ENCODE assay signal across 11 mouse cellular contexts in genomic region chr5:115522531-115522930, GRCm38 (mm10). TPM values are rescaled to one million over a fixed set of nuclear protein-coding genes. Genes with fewer than 3 reads are reported as not detected.
DNase-seq lines count a peak whose midpoint lies in the region; ATAC-seq and TF ChIP-seq lines count a peak whose summit lies in the region.
"Had no signal": no experiment of that assay in that cellular context is flagged by ENCODE, and none has a peak within 500 bp of the region (broad histone marks: within the 10 kb centered on the region; RNA-seq: fewer than 3 reads in every experiment).

No protein-coding gene starts in this region.

- no peak overlapping the region for H3K9ac ChIP-seq in hindbrain, embryonic 15.5 days
- H3K9ac ChIP-seq in hindbrain, embryonic 16.5 days (ENCODE audit: low read depth, low read length): no peak overlapping the region
- no peak overlapping the region for H3K9ac ChIP-seq in limb, embryonic 14.5 days (ENCODE audit: low read depth, low read length, severe bottlenecking)

- TF ChIP-seq POLR2A in limb, embryonic 14.5 days (IDR thresholded peaks at IDR 0.05; ENCODE audit: borderline replicate concordance, extremely low read depth, insufficient read depth, insufficient read length): no peak

- WGBS in hindbrain, embryonic 15.5 days: 91% methylated on average over 4 of the region's 4 CpGs
- 80% methylated on average over 4 of the region's 4 CpGs for WGBS in hindbrain, embryonic 16.5 days
- WGBS in limb, embryonic 14.5 days: 76% methylated on average over 4 of the region's 4 CpGs

- no peaks in the 10 kb centered on the region for H3K9me3 ChIP-seq in hindbrain, embryonic 15.5 days
- H3K9me3 ChIP-seq in hindbrain, embryonic 16.5 days (ENCODE audit: control insufficient read depth, low read length): no peaks in the 10 kb centered on the region
- H3K9me3 ChIP-seq in limb, embryonic 14.5 days (ENCODE audit: control insufficient read depth, low read length): no peaks in the 10 kb centered on the region

- H3K4me3 ChIP-seq in hindbrain, embryonic 15.5 days: no peak overlapping the region
- H3K4me3 ChIP-seq in hindbrain, embryonic 16.5 days (ENCODE audit: low read length): no peak overlapping the region
- no peak overlapping the region for H3K4me3 ChIP-seq in limb, embryonic 14.5 days (replicated peaks; ENCODE audit: low read length)

- no peaks in the 10 kb centered on the region for H3K27me3 ChIP-seq in hindbrain, embryonic 15.5 days
- H3K27me3 ChIP-seq in hindbrain, embryonic 16.5 days (replicated peaks; ENCODE audit: control insufficient read depth, insufficient read depth, low read length): no peaks in the 10 kb centered on the region
- H3K27me3 ChIP-seq in limb, embryonic 14.5 days (ENCODE audit: control insufficient read depth, insufficient read depth, low read length): no peaks in the 10 kb centered on the region

- no peak for ATAC-seq in hindbrain, embryonic 15.5 days (ENCODE audit: low FRiP score, low read depth)
- ATAC-seq in hindbrain, embryonic 16.5 days: no peak
- no peak for ATAC-seq in limb, embryonic 14.5 days (ENCODE audit: low FRiP score, low read depth)

- peak; percentile 13 for DNase-seq in thymus, postnatal 14 days
- no peak for DNase-seq in thymus, adult 18-20 months
- no peak for DNase-seq in limb, embryonic 14.5 days (ENCODE audit: low spot score)
- DNase-seq in spleen, postnatal 10 days (ENCODE audit: low spot score in 2 of 2): no peak
- no peak for DNase-seq in adipocyte (ENCODE audit: low spot score)
- DNase-seq in urinary bladder, postnatal 25 days (ENCODE audit: low spot score): no peak
- DNase-seq: cerebellum, postnatal 14 days; kidney, postnatal 14 days had no signal

- H3K4me2 ChIP-seq in hindbrain, embryonic 15.5 days: no peak overlapping the region
- no peak overlapping the region for H3K4me2 ChIP-seq in hindbrain, embryonic 16.5 days (ENCODE audit: low read length)
- no peak overlapping the region for H3K4me2 ChIP-seq in limb, embryonic 14.5 days (replicated peaks; ENCODE audit: low read depth, low read length, severe bottlenecking)

- H3K27ac ChIP-seq in hindbrain, embryonic 15.5 days (replicated peaks): peak overlapping the region; percentile 51
- no peak overlapping the region for H3K27ac ChIP-seq in hindbrain, embryonic 16.5 days (ENCODE audit: low read depth, low read length)
- H3K27ac ChIP-seq in limb, embryonic 14.5 days (replicated peaks; ENCODE audit: low read depth, low read length): peak overlapping the region; percentile 63; the same call in 1 of the 2 replicates

- H3K36me3 ChIP-seq in hindbrain, embryonic 15.5 days: no peaks in the 10 kb centered on the region
- no peaks in the 10 kb centered on the region for H3K36me3 ChIP-seq in hindbrain, embryonic 16.5 days (ENCODE audit: control insufficient read depth, insufficient read depth, low read length)
- H3K36me3 ChIP-seq in limb, embryonic 14.5 days (ENCODE audit: control insufficient read depth, insufficient read depth, low read length): peaks cover 3% of the 10 kb centered on the region; the same call in 1 of the 2 replicates

- peaks cover 10% of the 10 kb centered on the region for H3K4me1 ChIP-seq in hindbrain, embryonic 15.5 days (replicated peaks)
- H3K4me1 ChIP-seq in hindbrain, embryonic 16.5 days (ENCODE audit: control insufficient read depth, insufficient read depth, low read depth, low read length): peaks cover 7% of the 10 kb centered on the region
- peaks cover 49% of the 10 kb centered on the region for H3K4me1 ChIP-seq in limb, embryonic 14.5 days (ENCODE audit: control insufficient read depth, insufficient read depth, low read length)

RNA-seq across cellular contexts. Expression of gene Pxn, which starts 16.1 kb away (rescaled TPM):
- polyA plus RNA-seq in hindbrain, embryonic 15.5 days (2015; fragmentation: Nextera tagmentation; extraction: Ambion mirVana): 22.0 and 24.3 TPM in 2 replicates
- 19.1 and 23.9 TPM in 2 replicates for polyA plus RNA-seq in hindbrain, embryonic 16.5 days (2015; fragmentation: Nextera tagmentation; extraction: Ambion mirVana)
- polyA plus RNA-seq in limb, embryonic 14.5 days (2012; rRNA removed): 119 and 145 TPM in 2 replicates
- polyA plus RNA-seq in limb, embryonic 14.5 days (2014; fragmentation: Nextera tagmentation; extraction: Ambion mirVana): 25.0 and 26.3 TPM in 2 replicates

RNA-seq across cellular contexts. Expression of gene Rplp0, which starts 36.7 kb away (rescaled TPM):
- 801 and 847 TPM in 2 replicates for polyA plus RNA-seq in hindbrain, embryonic 15.5 days (2015; fragmentation: Nextera tagmentation; extraction: Ambion mirVana)
- polyA plus RNA-seq in hindbrain, embryonic 16.5 days (2015; fragmentation: Nextera tagmentation; extraction: Ambion mirVana): 814 and 834 TPM in 2 replicates
- polyA plus RNA-seq in limb, embryonic 14.5 days (2012; rRNA removed): 3,411 and 4,152 TPM in 2 replicates
- 2,030 and 2,068 TPM in 2 replicates for polyA plus RNA-seq in limb, embryonic 14.5 days (2014; fragmentation: Nextera tagmentation; extraction: Ambion mirVana)

RNA-seq across cellular contexts. Expression of gene Sirt4, which starts 38.0 kb away (rescaled TPM):
- 27.3 and 32.2 TPM in 2 replicates for polyA plus RNA-seq in hindbrain, embryonic 15.5 days (2015; fragmentation: Nextera tagmentation; extraction: Ambion mirVana)
- 24.8 and 26.8 TPM in 2 replicates for polyA plus RNA-seq in hindbrain, embryonic 16.5 days (2015; fragmentation: Nextera tagmentation; extraction: Ambion mirVana)
- 69.2 and 82.4 TPM in 2 replicates for polyA plus RNA-seq in limb, embryonic 14.5 days (2012; rRNA removed)
- 20.4 and 24.1 TPM in 2 replicates for polyA plus RNA-seq in limb, embryonic 14.5 days (2014; fragmentation: Nextera tagmentation; extraction: Ambion mirVana)

RNA-seq across cellular contexts. Expression of gene Gcn1l1, which starts 42.5 kb away (rescaled TPM):
- 40.6 and 44.4 TPM in 2 replicates for polyA plus RNA-seq in hindbrain, embryonic 15.5 days (2015; fragmentation: Nextera tagmentation; extraction: Ambion mirVana)
- polyA plus RNA-seq in hindbrain, embryonic 16.5 days (2015; fragmentation: Nextera tagmentation; extraction: Ambion mirVana): 32.2 and 39.3 TPM in 2 replicates
- polyA plus RNA-seq in limb, embryonic 14.5 days (2012; rRNA removed): 47.0 and 59.2 TPM in 2 replicates
- 42.8 and 49.7 TPM in 2 replicates for polyA plus RNA-seq in limb, embryonic 14.5 days (2014; fragmentation: Nextera tagmentation; extraction: Ambion mirVana)

RNA-seq across cellular contexts. Expression of gene Pla2g1b, which starts 56.5 kb away (rescaled TPM):
- 0.54 TPM in 1 of 2 replicates, not detected in the other for polyA plus RNA-seq in hindbrain, embryonic 15.5 days (2015; fragmentation: Nextera tagmentation; extraction: Ambion mirVana)
- not detected in 2 replicates for polyA plus RNA-seq in hindbrain, embryonic 16.5 days (2015; fragmentation: Nextera tagmentation; extraction: Ambion mirVana)
- polyA plus RNA-seq in limb, embryonic 14.5 days (2012; rRNA removed): not detected in 2 replicates
- not detected in 2 replicates for polyA plus RNA-seq in limb, embryonic 14.5 days (2014; fragmentation: Nextera tagmentation; extraction: Ambion mirVana)
- polyA plus RNA-seq: adrenal gland, adult 2 months had no signal
